Mouse (Mus musculus): ENCODE results near the gene Actn1. TPM values are rescaled to one million over a fixed set of nuclear protein-coding genes. Genes with fewer than 3 reads are reported as not detected.

Gene Actn1
- polyA plus RNA-seq, 1 experiment from 2014 or later = 28.7 TPM

DNA sequence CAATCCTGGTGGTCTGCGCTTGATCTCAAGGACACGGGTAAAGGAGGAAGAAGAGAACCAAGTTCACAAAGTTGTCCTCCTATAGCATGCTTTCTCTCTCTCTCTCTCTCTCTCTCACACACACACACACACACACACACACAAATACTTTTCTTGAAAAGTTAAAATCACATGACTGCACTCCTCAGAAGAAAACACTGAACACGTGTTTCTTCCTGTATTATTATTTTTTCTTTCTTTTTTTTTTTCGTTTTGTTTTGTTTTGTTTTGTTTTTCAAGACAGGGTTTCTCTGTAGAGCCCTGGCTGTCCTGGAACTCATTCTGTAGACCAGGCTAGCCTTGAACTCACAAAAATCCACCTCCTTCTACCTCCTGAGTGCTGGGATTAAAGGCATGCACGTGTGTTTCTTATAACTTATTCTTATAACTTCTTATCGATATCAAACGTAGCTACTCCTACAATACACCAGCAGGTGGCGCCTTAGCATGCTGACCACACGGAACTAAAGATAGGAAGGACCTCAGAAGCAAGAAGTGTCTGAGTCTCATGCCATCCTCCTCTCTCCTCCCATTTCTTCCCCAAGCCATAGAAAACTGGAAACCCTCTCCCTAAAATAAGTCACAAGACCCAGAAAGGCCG lies 106.4 kb downstream of the Actn1 start:
- H3K27ac ChIP-seq (ENCODE audit: low read depth, low read length) = no peak overlapping the region
- H3K27me3 ChIP-seq (replicated peaks; ENCODE audit: control insufficient read depth, insufficient read depth, low read length) = no peaks in the 10 kb centered on the region
- H3K9ac ChIP-seq (ENCODE audit: low read depth, low read length) = no peak overlapping the region
- no peaks in the 10 kb centered on the region for H3K9me3 ChIP-seq (ENCODE audit: control insufficient read depth)
- no peaks in the 10 kb centered on the region for H3K4me1 ChIP-seq (replicated peaks; ENCODE audit: control insufficient read depth, insufficient read depth, low read length)
- 44% methylated on average over 10 of the region's 10 CpGs for WGBS
- TF ChIP-seq CTCF (IDR thresholded peaks at IDR 0.05; ENCODE audit: low read depth) = peak; percentile 89
- H3K4me3 ChIP-seq (ENCODE audit: low read depth, low read length) = no peak overlapping the region
- H3K36me3 ChIP-seq (ENCODE audit: control insufficient read depth, insufficient read depth) = no peaks in the 10 kb centered on the region
- no peak overlapping the region for H3K4me2 ChIP-seq (replicated peaks; ENCODE audit: low read depth)
- ATAC-seq = no peak

DNA sequence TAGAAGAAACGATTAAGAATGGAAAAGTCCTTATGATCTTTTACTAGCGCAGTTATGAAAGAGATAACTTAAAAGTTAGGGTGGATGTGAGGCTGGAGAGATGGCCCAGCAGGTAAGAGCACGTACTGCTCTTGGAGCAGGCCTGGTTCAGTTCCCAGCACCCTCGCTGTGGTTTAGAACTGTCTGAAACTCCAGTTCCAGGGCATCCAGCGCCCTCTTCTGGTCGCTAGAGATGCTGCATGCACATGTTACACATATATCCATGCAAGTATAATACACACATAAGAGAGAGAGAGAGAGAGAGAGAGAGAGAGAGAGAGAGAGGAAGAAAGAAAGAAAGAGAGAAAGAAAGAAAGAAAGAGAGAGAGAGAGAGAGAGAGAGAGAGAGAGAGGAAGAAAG lies 107.1 kb downstream of the Actn1 start:
- H3K27me3 ChIP-seq (replicated peaks; ENCODE audit: control insufficient read depth, insufficient read depth, low read length) = no peaks in the 10 kb centered on the region
- ATAC-seq = no peak
- H3K4me1 ChIP-seq (replicated peaks; ENCODE audit: control insufficient read depth, insufficient read depth, low read length) = no peaks in the 10 kb centered on the region
- peak; percentile 36 for TF ChIP-seq CTCF (IDR thresholded peaks at IDR 0.05; ENCODE audit: low read depth)
- H3K4me2 ChIP-seq (replicated peaks; ENCODE audit: low read depth) = no peak overlapping the region
- WGBS = 84% methylated on average over 6 of the region's 6 CpGs
- H3K27ac ChIP-seq (ENCODE audit: low read depth, low read length) = no peak overlapping the region
- no peaks in the 10 kb centered on the region for H3K9me3 ChIP-seq (ENCODE audit: control insufficient read depth)
- H3K9ac ChIP-seq (ENCODE audit: low read depth, low read length) = no peak overlapping the region
- H3K36me3 ChIP-seq (ENCODE audit: control insufficient read depth, insufficient read depth) = no peaks in the 10 kb centered on the region
- H3K4me3 ChIP-seq (ENCODE audit: low read depth, low read length) = no peak overlapping the region

DNA sequence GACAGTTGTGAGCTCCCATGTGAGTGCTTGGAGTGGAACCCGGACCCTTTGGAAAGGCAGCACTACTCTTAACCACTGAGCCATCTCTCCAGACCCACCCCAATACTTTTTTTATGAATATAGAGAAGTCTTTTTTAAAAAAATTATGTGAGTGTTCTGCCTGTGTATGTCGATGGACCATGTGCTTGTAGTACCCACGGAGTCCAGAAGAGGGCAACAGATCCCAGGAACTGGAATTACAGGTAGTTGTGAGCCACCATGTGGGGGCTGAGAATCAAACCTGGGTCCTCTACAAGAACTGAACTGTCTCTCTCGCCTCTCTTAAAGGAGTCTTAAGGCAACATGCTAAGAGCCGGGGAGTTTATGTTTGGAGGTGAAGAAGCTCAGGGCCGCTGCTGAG lies 108.3 kb downstream of the Actn1 start:
- no peaks in the 10 kb centered on the region; the same call in 1 of the 2 replicates for H3K4me1 ChIP-seq (replicated peaks; ENCODE audit: control insufficient read depth, insufficient read depth, low read length)
- H3K4me3 ChIP-seq (ENCODE audit: low read depth, low read length) = no peak overlapping the region
- 89% methylated on average over 6 of the region's 6 CpGs for WGBS
- no peaks in the 10 kb centered on the region for H3K9me3 ChIP-seq (ENCODE audit: control insufficient read depth)
- H3K27ac ChIP-seq (ENCODE audit: low read depth, low read length) = no peak overlapping the region
- H3K27me3 ChIP-seq (replicated peaks; ENCODE audit: control insufficient read depth, insufficient read depth, low read length) = no peaks in the 10 kb centered on the region
- no peak overlapping the region for H3K4me2 ChIP-seq (replicated peaks; ENCODE audit: low read depth)
- no peak overlapping the region for H3K9ac ChIP-seq (ENCODE audit: low read depth, low read length)
- H3K36me3 ChIP-seq (ENCODE audit: control insufficient read depth, insufficient read depth) = no peaks in the 10 kb centered on the region
- ATAC-seq = no peak
- TF ChIP-seq CTCF (IDR thresholded peaks at IDR 0.05; ENCODE audit: low read depth) = peak; percentile 51

DNA sequence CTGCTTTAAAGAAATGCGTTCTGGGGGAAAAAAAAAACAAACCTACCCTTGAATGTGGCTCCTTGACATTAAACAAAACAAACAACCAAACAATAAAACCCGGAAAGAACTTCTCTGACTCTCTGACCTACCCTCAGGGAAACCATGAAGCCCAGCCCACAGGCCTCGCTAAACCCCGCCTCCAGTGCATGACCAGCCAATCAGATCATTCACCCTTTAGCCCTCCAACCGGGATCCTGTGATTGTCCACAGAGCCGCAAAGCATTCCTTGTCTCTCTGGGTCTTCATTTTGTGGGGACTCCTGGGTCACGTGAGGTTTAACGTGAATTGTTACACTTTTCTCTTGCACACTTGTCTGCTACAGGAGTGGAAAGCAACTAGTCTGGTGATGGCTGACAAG lies 109.5 kb downstream of the Actn1 start:
- 32% methylated on average over 8 of the region's 8 CpGs for WGBS
- H3K27me3 ChIP-seq (replicated peaks; ENCODE audit: control insufficient read depth, insufficient read depth, low read length) = no peaks in the 10 kb centered on the region
- no peaks in the 10 kb centered on the region; the same call in 1 of the 2 replicates for H3K4me1 ChIP-seq (replicated peaks; ENCODE audit: control insufficient read depth, insufficient read depth, low read length)
- H3K9me3 ChIP-seq (ENCODE audit: control insufficient read depth) = no peaks in the 10 kb centered on the region
- no peak overlapping the region for H3K9ac ChIP-seq (ENCODE audit: low read depth, low read length)
- no peak overlapping the region for H3K4me3 ChIP-seq (ENCODE audit: low read depth, low read length)
- no peak for TF ChIP-seq CTCF (IDR thresholded peaks at IDR 0.05; ENCODE audit: low read depth)
- no peak overlapping the region for H3K27ac ChIP-seq (ENCODE audit: low read depth, low read length)
- ATAC-seq = no peak
- H3K4me2 ChIP-seq (replicated peaks; ENCODE audit: low read depth) = 0 out of 2 replicates have a peak overlapping the region, but pooled peaks have one; percentile 27
- H3K36me3 ChIP-seq (ENCODE audit: control insufficient read depth, insufficient read depth) = no peaks in the 10 kb centered on the region

DNA sequence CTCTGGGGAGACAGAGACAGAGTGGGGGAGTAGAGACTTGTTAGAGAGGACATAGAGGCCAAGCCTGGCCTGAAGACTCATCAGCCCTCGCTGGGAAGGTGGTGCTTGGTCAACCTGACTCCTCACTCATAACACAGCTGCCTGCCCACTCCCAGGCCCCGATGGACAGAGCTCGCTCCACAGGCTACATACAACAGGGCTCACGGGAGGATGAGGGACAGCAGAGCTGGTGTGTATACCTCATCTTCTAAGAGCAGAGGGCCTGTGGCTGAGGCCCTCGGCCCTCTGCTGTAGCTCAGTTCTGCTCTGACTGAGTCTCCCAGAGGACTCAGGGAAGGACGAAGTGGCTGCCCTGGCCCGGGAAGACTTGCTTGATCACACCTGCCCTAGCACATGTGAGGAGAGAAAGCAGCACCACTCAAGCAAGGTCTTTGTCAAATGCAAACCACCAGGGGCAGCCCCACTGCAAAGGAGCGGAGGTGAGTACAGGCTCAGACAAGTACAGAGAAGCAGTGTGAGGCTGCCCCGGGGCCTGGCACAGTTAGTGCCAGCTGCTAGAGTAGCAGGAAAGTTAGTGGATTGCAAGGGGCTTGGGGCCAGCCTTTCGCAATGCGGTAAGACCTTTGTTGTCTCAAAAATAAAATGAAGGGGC lies 112.5 kb downstream of the Actn1 start:
- Histone ChIP-seq H3K4me3 (ENCODE audit: low read depth, low read length) (no peak overlapping the region), H3K27me3 (replicated peaks; ENCODE audit: control insufficient read depth, insufficient read depth, low read length) (no peaks in the 10 kb centered on the region), H3K4me1 (replicated peaks; ENCODE audit: control insufficient read depth, insufficient read depth, low read length) (no peaks in the 10 kb centered on the region; the same call in 1 of the 2 replicates), H3K36me3 (ENCODE audit: control insufficient read depth, insufficient read depth) (no peaks in the 10 kb centered on the region), H3K4me2 (replicated peaks; ENCODE audit: low read depth) (no peak overlapping the region), H3K27ac (ENCODE audit: low read depth, low read length) (no peak overlapping the region), H3K9me3 (ENCODE audit: control insufficient read depth) (no peaks in the 10 kb centered on the region), H3K9ac (ENCODE audit: low read depth, low read length) (no peak overlapping the region)
- WGBS = 83% methylated on average over 11 of the region's 11 CpGs
- TF ChIP-seq CTCF (IDR thresholded peaks at IDR 0.05; ENCODE audit: low read depth) = no peak
- ATAC-seq = no peak

DNA sequence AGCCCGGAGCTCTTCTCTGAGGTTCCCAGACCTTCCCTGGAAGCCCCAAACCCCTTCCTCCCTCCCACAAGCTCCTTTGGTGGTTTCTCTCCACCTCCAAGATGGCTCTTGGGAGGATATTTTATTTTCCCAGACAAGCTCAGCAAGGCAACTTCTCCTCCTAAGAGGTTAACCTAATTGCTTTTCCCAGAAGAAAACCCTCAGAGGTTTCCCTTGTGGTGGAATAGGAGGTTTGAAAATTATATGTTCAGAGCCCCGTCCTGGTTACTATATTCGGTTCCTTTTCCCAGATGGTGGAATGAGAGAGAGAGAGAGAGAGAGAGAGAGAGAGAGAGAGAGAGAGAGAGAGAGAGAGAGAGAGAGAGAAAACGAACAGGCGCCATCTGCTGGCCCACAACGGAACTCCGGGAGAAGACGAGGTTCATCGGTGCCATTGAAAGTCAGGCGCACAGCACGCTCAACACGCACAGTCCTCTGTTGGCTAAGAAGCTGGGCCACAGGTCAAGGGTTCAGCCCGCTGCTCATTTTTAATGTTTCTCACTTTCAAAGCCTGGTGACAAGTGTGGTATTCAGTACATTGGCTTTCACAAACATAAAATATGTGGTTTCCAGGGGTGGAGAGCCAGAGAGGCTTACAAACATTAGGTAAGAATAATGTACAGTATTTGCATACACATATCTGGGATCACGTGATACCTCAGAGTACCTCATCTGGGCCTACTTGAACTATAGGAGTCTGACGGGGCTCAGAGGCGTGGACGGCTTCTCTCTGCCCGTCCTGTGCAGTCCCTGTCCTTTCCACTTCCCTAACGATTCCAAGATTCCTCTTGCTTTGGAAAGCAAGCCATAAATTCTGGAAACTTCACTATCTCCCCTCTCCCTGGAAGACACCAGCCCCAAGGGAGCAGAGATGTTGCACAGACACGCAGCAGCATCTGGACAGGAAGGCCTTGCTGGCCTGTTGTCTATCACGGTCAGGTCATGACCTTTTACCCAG lies 113.6 kb downstream of the Actn1 start:
- H3K36me3 ChIP-seq (ENCODE audit: control insufficient read depth, insufficient read depth) = no peaks in the 10 kb centered on the region
- H3K27me3 ChIP-seq (replicated peaks; ENCODE audit: control insufficient read depth, insufficient read depth, low read length) = no peaks in the 10 kb centered on the region
- no peaks in the 10 kb centered on the region; the same call in 1 of the 2 replicates for H3K4me1 ChIP-seq (replicated peaks; ENCODE audit: control insufficient read depth, insufficient read depth, low read length)
- H3K4me2 ChIP-seq (replicated peaks; ENCODE audit: low read depth) = no peak overlapping the region
- no peak overlapping the region for H3K27ac ChIP-seq (ENCODE audit: low read depth, low read length)
- WGBS = 38% methylated on average over 21 of the region's 21 CpGs
- TF ChIP-seq CTCF (IDR thresholded peaks at IDR 0.05; ENCODE audit: low read depth) = peak; percentile 81
- no peak overlapping the region for H3K4me3 ChIP-seq (ENCODE audit: low read depth, low read length)
- no peak overlapping the region for H3K9ac ChIP-seq (ENCODE audit: low read depth, low read length)
- no peaks in the 10 kb centered on the region for H3K9me3 ChIP-seq (ENCODE audit: control insufficient read depth)
- peak; percentile 56 for ATAC-seq
